Mouse (Mus musculus) midbrain, embryonic 16.5 days (tissue): ENCODE results near the gene Klhl11. TPM values are rescaled to one million over a fixed set of nuclear protein-coding genes. Genes with fewer than 3 reads are reported as not detected.

Source experiments
- ATAC-seq: fragments of 200-750 bp; cut with Nextera tagmentation; 2 replicates; pipeline ENCODE4 v1.8.0; 2017; ENCODE audit warnings: moderate TSS enrichment
- H3K27ac ChIP-seq: fragments of 300-500 bp; sonication (generic); 2 replicates; pipeline ENCODE4 v1.5.1; 2014; ENCODE audit warnings: mild to moderate bottlenecking, low read length, mixed read lengths
- H3K27me3 ChIP-seq: fragments of 300-500 bp; sonication (generic); 2 replicates; pipeline ENCODE4 v1.6.1; 2014; ENCODE audit warnings: low read depth, low read length, mixed read lengths; ENCODE audit not compliant: control insufficient read depth, insufficient read depth
- H3K36me3 ChIP-seq: fragments of 300-500 bp; sonication (generic); 2 replicates; pipeline ENCODE4 v1.6.1; 2014; ENCODE audit warnings: mild to moderate bottlenecking, low read length, moderate library complexity, mixed read lengths; ENCODE audit not compliant: control insufficient read depth, insufficient read depth
- H3K4me1 ChIP-seq: fragments of 300-500 bp; sonication (generic); 2 replicates; pipeline ENCODE4 v1.6.1; 2014; ENCODE audit warnings: mild to moderate bottlenecking, low read length, mixed read lengths; ENCODE audit not compliant: control insufficient read depth, insufficient read depth
- H3K4me2 ChIP-seq: fragments of 300-500 bp; sonication (generic); 2 replicates; pipeline ENCODE4 v1.6.1; 2014; ENCODE audit warnings: mild to moderate bottlenecking, low read length, mixed read lengths
- H3K4me3 ChIP-seq: fragments of 300-500 bp; sonication (generic); 2 replicates; pipeline ENCODE4 v1.5.1; 2014; ENCODE audit warnings: low read depth, mild to moderate bottlenecking, low read length, moderate library complexity, mixed read lengths
- H3K9ac ChIP-seq: fragments of 300-500 bp; sonication (generic); 2 replicates; pipeline ENCODE4 v1.6.1; 2014; ENCODE audit warnings: low read depth, low read length, mixed read lengths
- H3K9me3 ChIP-seq: fragments of 300-500 bp; sonication (generic); replicated peaks from 2 replicates; pipeline ENCODE4 v1.6.1; 2014; ENCODE audit warnings: mild to moderate bottlenecking, low read length, mixed read lengths; ENCODE audit not compliant: control insufficient read depth, poor library complexity, severe bottlenecking
- WGBS: fragments of 180-500 bp; shearing (Covaris S2); extraction: QIAGEN DNeasy Blood & Tissue Kit; methylation state at CpG from one replicate; pipeline ENCODE4 v1.1.7; 2014; 5-methylcytosine and 5-hydroxymethylcytosine counted together
- polyA plus RNA-seq: library from polyadenylated mRNA; unstranded; fragments of >200 nt; fragmentation: Nextera tagmentation; extraction: Ambion mirVana; gene quantifications from 2 replicates; pipeline ENCODE4 v1.2.1, GENCODE M21; 2015

Gene Klhl11
- polyA plus RNA-seq, 1 experiment from 2014 or later: 10.3 TPM

GRCm38 (mm10) chr11:100428612-100429199, 43.8 kb downstream of the Klhl11 start:
- peaks cover 7% of the 10 kb centered on the region; the same call in 1 of the 2 replicates for H3K36me3 ChIP-seq
- H3K27ac ChIP-seq: no peak overlapping the region; the same call in 1 of the 2 replicates
- H3K4me2 ChIP-seq: no peak overlapping the region
- H3K27me3 ChIP-seq: no peaks in the 10 kb centered on the region
- no peaks in the 10 kb centered on the region for H3K9me3 ChIP-seq
- no peak overlapping the region for H3K9ac ChIP-seq
- ATAC-seq: no peak
- H3K4me1 ChIP-seq: no peaks in the 10 kb centered on the region
- no peak overlapping the region for H3K4me3 ChIP-seq
- WGBS: 58% methylated on average over 9 of the region's 9 CpGs

GRCm38 (mm10) chr11:100426820-100427219, 45.7 kb downstream of the Klhl11 start:
- H3K4me2 ChIP-seq: no peak overlapping the region
- H3K9ac ChIP-seq: no peak overlapping the region
- H3K27me3 ChIP-seq: no peaks in the 10 kb centered on the region
- H3K4me3 ChIP-seq: no peak overlapping the region
- 89% methylated on average over 3 of the region's 3 CpGs for WGBS
- no peaks in the 10 kb centered on the region for H3K9me3 ChIP-seq
- no peak overlapping the region for H3K27ac ChIP-seq
- no peaks in the 10 kb centered on the region for H3K4me1 ChIP-seq
- ATAC-seq: no peak
- H3K36me3 ChIP-seq: peaks cover 4% of the 10 kb centered on the region; the same call in 1 of the 2 replicates

- no peak overlapping the region for H3K27ac ChIP-seq
- no peaks in the 10 kb centered on the region for H3K9me3 ChIP-seq
- H3K4me3 ChIP-seq: no peak overlapping the region
- ATAC-seq: no peak
- H3K36me3 ChIP-seq: peaks cover 2% of the 10 kb centered on the region; the same call in 1 of the 2 replicates
- no peaks in the 10 kb centered on the region for H3K4me1 ChIP-seq
- WGBS: 41% methylated on average over 7 of the region's 7 CpGs
- H3K27me3 ChIP-seq: no peaks in the 10 kb centered on the region
- no peak overlapping the region for H3K9ac ChIP-seq
- H3K4me2 ChIP-seq: no peak overlapping the region
Measured at GRCm38 (mm10) chr11:100425851-100426250, 46.7 kb downstream of the Klhl11 start.

GRCm38 (mm10) chr11:100423836-100424235, 48.7 kb downstream of the Klhl11 start:
- no peak for ATAC-seq

GRCm38 (mm10) chr11:100421537-100421936, 51.0 kb downstream of the Klhl11 start:
- Histone ChIP-seq H3K9ac (no peak overlapping the region), H3K4me2 (no peak overlapping the region), H3K9me3 (no peaks in the 10 kb centered on the region), H3K4me3 (no peak overlapping the region), H3K36me3 (no peaks in the 10 kb centered on the region), H3K4me1 (no peaks in the 10 kb centered on the region), H3K27me3 (no peaks in the 10 kb centered on the region), H3K27ac (no peak overlapping the region)
- ATAC-seq: no peak
- WGBS: 52% methylated on average over 8 of the region's 8 CpGs

More at GRCm38 (mm10) chr11:100423836-100424235, 48.7 kb downstream of the Klhl11 start:
- WGBS: 92% methylated on average over 7 of the region's 7 CpGs
- no peak overlapping the region for H3K27ac ChIP-seq
- no peak overlapping the region for H3K4me2 ChIP-seq
- H3K4me3 ChIP-seq: no peak overlapping the region
- H3K27me3 ChIP-seq: no peaks in the 10 kb centered on the region
- no peaks in the 10 kb centered on the region for H3K4me1 ChIP-seq
- no peaks in the 10 kb centered on the region for H3K36me3 ChIP-seq
- H3K9ac ChIP-seq: no peak overlapping the region
- no peaks in the 10 kb centered on the region for H3K9me3 ChIP-seq

GRCm38 (mm10) chr11:100414914-100415822, 57.4 kb downstream of the Klhl11 start, which contains the start of gene Fkbp10:
Gene Fkbp10 (plus strand): TSS chr11:100415697.
- peak within 1 kb of the TSS; percentile 72 for H3K4me3 ChIP-seq
- under 1% methylated on average over 27 of the region's 31 CpGs for WGBS
- peaks cover 8% of the 10 kb centered on the region for H3K27me3 ChIP-seq
- ATAC-seq: peak; percentile 40; the same call in 1 of the 2 replicates
- H3K4me2 ChIP-seq: peak within 1 kb of the TSS; percentile 65
- H3K36me3 ChIP-seq: peaks cover 3% of the 10 kb centered on the region; the same call in 1 of the 2 replicates
- peaks cover 18% of the 10 kb centered on the region for H3K4me1 ChIP-seq
- peak within 1 kb of the TSS; percentile 80 for H3K9ac ChIP-seq
- peak within 1 kb of the TSS; percentile 75 for H3K27ac ChIP-seq
- no peaks in the 10 kb centered on the region for H3K9me3 ChIP-seq

GRCm38 (mm10) chr11:100414021-100414913, 58.3 kb downstream of the Klhl11 start, which contains the start of gene P3h4:
Gene P3h4 (minus strand): TSS chr11:100414836.
- ATAC-seq: peak; percentile 94
- Histone ChIP-seq H3K4me3 (peak within 1 kb of the TSS; percentile 72), H3K9ac (peak within 1 kb of the TSS; percentile 80), H3K4me1 (peaks cover 18% of the 10 kb centered on the region), H3K27me3 (peaks cover 8% of the 10 kb centered on the region), H3K9me3 (no peaks in the 10 kb centered on the region), H3K36me3 (peaks cover 3% of the 10 kb centered on the region; the same call in 1 of the 2 replicates), H3K4me2 (peak within 1 kb of the TSS; percentile 65), H3K27ac (peak within 1 kb of the TSS; percentile 75)
- 1% methylated on average over 87 of the region's 93 CpGs for WGBS

GRCm38 (mm10) chr11:100413541-100413940, 59.0 kb downstream of the Klhl11 start:
- H3K4me3 ChIP-seq: peak overlapping the region; percentile 72
- H3K9me3 ChIP-seq: no peaks in the 10 kb centered on the region
- peaks cover 3% of the 10 kb centered on the region; the same call in 1 of the 2 replicates for H3K36me3 ChIP-seq
- ATAC-seq: no peak
- peaks cover 8% of the 10 kb centered on the region for H3K27me3 ChIP-seq
- 81% methylated on average over 11 of the region's 11 CpGs for WGBS
- H3K27ac ChIP-seq: peak overlapping the region; percentile 75; the same call in 1 of the 2 replicates
- H3K9ac ChIP-seq: peak overlapping the region; percentile 80
- peaks cover 18% of the 10 kb centered on the region for H3K4me1 ChIP-seq
- peak overlapping the region; percentile 65 for H3K4me2 ChIP-seq
